Mouse (Mus musculus): Measurements from ENCODE around the gene Zfp2. TPM values are rescaled to one million over a fixed set of nuclear protein-coding genes. Genes with fewer than 3 reads are reported as not detected.

Zfp2 gene
- polyA plus RNA-seq, 1 experiment from 2014 or later, result 8.4 TPM

GRCm38 (mm10) chr11:50850989-50851601 is 64.9 kb downstream of the Zfp2 start:
- WGBS, result under 1% methylated on average over 72 of the region's 72 CpGs
- Histone ChIP-seq H3K4me2 (peak overlapping the region; percentile 73), H3K4me1 (peaks cover 32% of the 10 kb centered on the region), H3K36me3 (no peaks in the 10 kb centered on the region), H3K27ac (replicated peaks) (no peak overlapping the region), H3K27me3 (replicated peaks) (peaks cover 71% of the 10 kb centered on the region), H3K4me3 (peak overlapping the region; percentile 52), H3K9me3 (peaks cover 8% of the 10 kb centered on the region; the same call in 1 of the 2 replicates), H3K9ac (peak overlapping the region; percentile 65)
- ATAC-seq (ENCODE audit: extremely low read depth, insufficient number of reproducible peaks, low FRiP score, low TSS enrichment), result no peak

- no peak within 1 kb of the TSS for H3K27ac ChIP-seq (replicated peaks)
- peaks cover 8% of the 10 kb centered on the region; the same call in 1 of the 2 replicates for H3K9me3 ChIP-seq
- H3K4me1 ChIP-seq, result peaks cover 32% of the 10 kb centered on the region
- H3K4me3 ChIP-seq, result peak within 1 kb of the TSS; percentile 52
- H3K36me3 ChIP-seq, result no peaks in the 10 kb centered on the region
- ATAC-seq (ENCODE audit: extremely low read depth, insufficient number of reproducible peaks, low FRiP score, low TSS enrichment), result no peak
- H3K4me2 ChIP-seq, result peak within 1 kb of the TSS; percentile 73
- 3% methylated on average over 11 of the region's 11 CpGs for WGBS
- H3K27me3 ChIP-seq (replicated peaks), result peaks cover 75% of the 10 kb centered on the region
- peak within 1 kb of the TSS; percentile 65 for H3K9ac ChIP-seq
These were observed 65.7 kb downstream of the Zfp2 start, which contains the start of gene Grm6 for GRCm38 (mm10) chr11:50850177-50850735. Gene Grm6, plus strand, starts transcription at chr11:50850685.

GRCm38 (mm10) chr11:50849310-50849709 is 66.7 kb downstream of the Zfp2 start:
- no peak overlapping the region for H3K27ac ChIP-seq (replicated peaks)
- WGBS, result 5% methylated on average over 10 of the region's 10 CpGs
- H3K4me3 ChIP-seq, result peak overlapping the region; percentile 9; the same call in 1 of the 2 replicates
- H3K9me3 ChIP-seq, result peaks cover 8% of the 10 kb centered on the region; the same call in 1 of the 2 replicates
- H3K9ac ChIP-seq, result no peak overlapping the region
- H3K4me2 ChIP-seq, result peak overlapping the region; percentile 73
- H3K27me3 ChIP-seq (replicated peaks), result peaks cover 75% of the 10 kb centered on the region
- no peak for ATAC-seq (ENCODE audit: extremely low read depth, insufficient number of reproducible peaks, low FRiP score, low TSS enrichment)
- peaks cover 32% of the 10 kb centered on the region for H3K4me1 ChIP-seq
- no peaks in the 10 kb centered on the region for H3K36me3 ChIP-seq

Other genes with a start within 250 kb of the Zfp2 start
- gene Zfp354c, start 88.4 kb downstream of the Zfp2 start, polyA plus RNA-seq (2015; fragmentation: Nextera tagmentation; extraction: Ambion mirVana), result 12.6 and 13.5 TPM in 2 replicates
- gene Zfp879, start 74.6 kb downstream of the Zfp2 start, polyA plus RNA-seq (2015; fragmentation: Nextera tagmentation; extraction: Ambion mirVana), result 0.31 and 0.49 TPM in 2 replicates
- not detected in 2 replicates for gene Grm6, start 65.5 kb downstream of the Zfp2 start, polyA plus RNA-seq (2015; fragmentation: Nextera tagmentation; extraction: Ambion mirVana)
- gene Zfp454, start 28.5 kb downstream of the Zfp2 start, polyA plus RNA-seq (2015; fragmentation: Nextera tagmentation; extraction: Ambion mirVana), result 2.7 and 3.7 TPM in 2 replicates
- gene Zfp354b, start 15.5 kb upstream of the Zfp2 start, polyA plus RNA-seq (2015; fragmentation: Nextera tagmentation; extraction: Ambion mirVana), result 0.88 and 1.0 TPM in 2 replicates
- not detected in 2 replicates for gene 4933414I15Rik, start 27.6 kb upstream of the Zfp2 start, polyA plus RNA-seq (2015; fragmentation: Nextera tagmentation; extraction: Ambion mirVana)
- not detected in 2 replicates for gene Prop1, start 37.6 kb upstream of the Zfp2 start, polyA plus RNA-seq (2015; fragmentation: Nextera tagmentation; extraction: Ambion mirVana)
- gene Olfr1378, start 50.4 kb upstream of the Zfp2 start, polyA plus RNA-seq (2015; fragmentation: Nextera tagmentation; extraction: Ambion mirVana), result not detected in 2 replicates
- not detected in 2 replicates for gene Olfr1377, start 65.8 kb upstream of the Zfp2 start, polyA plus RNA-seq (2015; fragmentation: Nextera tagmentation; extraction: Ambion mirVana)
- gene Olfr51, start 87.4 kb upstream of the Zfp2 start, polyA plus RNA-seq (2015; fragmentation: Nextera tagmentation; extraction: Ambion mirVana), result not detected in 2 replicates
- gene Olfr54, start 98.1 kb upstream of the Zfp2 start, polyA plus RNA-seq (2015; fragmentation: Nextera tagmentation; extraction: Ambion mirVana), result not detected in 2 replicates
- gene Olfr1375, start 131.9 kb upstream of the Zfp2 start, polyA plus RNA-seq (2015; fragmentation: Nextera tagmentation; extraction: Ambion mirVana), result not detected in 2 replicates
- 5.1 and 5.3 TPM in 2 replicates for gene Zfp354a, start 143.1 kb upstream of the Zfp2 start, polyA plus RNA-seq (2015; fragmentation: Nextera tagmentation; extraction: Ambion mirVana)